Mouse (Mus musculus) liver, adult (tissue): ENCODE measurements around the gene Adcy1.

Source experiments
- GATA4 ChIP-seq: IDR thresholded peaks from 2 replicates; pipeline ENCODE4 v1.6.1; 2014; ENCODE audit warnings: mild to moderate bottlenecking, low read length; ENCODE audit not compliant: insufficient replicate concordance

The Adcy1 gene

GRCm38 (mm10) chr11:7063001-7063584 is at the start of gene Adcy1:
Gene Adcy1 (plus strand): TSS chr11:7063489.
- no peak for TF ChIP-seq GATA4

- TF ChIP-seq GATA4: no peak
Observed at GRCm38 (mm10) chr11:7016907-7017306, 46.4 kb upstream of the Adcy1 start.

DNA sequence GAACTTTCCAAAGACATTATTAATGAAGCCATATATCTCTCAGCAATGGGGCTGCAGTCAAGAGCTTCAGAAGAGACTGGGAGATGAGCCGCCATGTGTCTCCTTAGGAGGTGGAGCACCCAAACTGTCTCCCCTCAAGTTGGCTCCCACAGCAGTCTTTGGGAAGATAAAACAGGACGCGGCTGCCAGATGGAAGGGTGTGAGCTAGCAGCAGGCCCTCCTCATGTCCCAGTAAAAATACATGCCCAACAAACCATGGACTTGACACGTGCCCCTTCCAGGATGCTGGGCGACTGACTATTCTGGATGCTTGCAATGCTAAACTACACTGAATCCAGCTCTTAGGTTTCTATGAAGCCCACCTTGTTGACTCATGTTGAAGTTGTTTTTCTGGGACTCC is 45.2 kb upstream of the Adcy1 start:
- no peak for TF ChIP-seq GATA4

DNA sequence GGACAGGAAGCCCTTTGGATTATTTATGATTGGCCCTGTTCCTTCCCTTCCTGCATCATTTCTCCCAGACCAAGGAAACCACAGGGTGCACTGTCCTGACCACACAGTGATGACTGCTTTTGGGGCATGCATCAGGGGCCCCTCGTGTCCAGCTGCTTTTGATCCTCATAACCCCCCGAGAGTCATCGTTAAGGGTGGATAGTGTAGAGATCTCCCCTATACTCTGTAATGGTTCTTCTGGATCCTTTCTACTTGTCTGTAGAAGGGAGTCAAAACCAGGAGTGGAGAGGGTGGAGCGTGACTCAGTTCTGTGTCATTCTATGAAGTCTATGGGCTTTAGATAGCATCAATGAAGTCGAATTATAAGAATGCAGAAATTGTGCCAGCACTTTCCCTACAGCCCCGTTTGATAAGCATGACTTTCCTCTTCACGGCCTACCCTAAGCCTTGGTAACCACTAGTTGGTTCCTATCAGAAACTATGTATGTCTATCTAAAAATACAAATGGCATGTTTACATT is 44.2 kb upstream of the Adcy1 start:
- TF ChIP-seq GATA4: no peak

DNA sequence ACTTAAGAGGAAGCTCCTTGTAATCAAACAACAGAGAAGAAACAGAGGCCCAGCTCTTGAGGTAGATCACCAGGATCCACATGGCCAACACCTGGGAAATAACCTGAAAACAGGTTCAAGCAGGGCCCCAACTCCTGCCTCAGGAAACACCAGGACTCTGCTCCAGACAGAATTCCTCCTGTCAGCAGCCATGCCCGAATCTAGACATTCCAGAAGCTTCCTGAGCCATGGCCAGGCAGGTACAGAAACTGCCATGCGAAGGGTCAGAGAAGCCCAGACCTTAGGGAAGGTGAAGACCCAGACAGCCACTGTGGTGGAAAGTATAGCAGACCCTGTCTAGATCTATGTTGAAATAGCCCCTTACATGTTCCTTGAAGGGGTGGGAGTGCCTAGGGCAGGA is 30.2 kb upstream of the Adcy1 start:
- no peak for TF ChIP-seq GATA4

DNA sequence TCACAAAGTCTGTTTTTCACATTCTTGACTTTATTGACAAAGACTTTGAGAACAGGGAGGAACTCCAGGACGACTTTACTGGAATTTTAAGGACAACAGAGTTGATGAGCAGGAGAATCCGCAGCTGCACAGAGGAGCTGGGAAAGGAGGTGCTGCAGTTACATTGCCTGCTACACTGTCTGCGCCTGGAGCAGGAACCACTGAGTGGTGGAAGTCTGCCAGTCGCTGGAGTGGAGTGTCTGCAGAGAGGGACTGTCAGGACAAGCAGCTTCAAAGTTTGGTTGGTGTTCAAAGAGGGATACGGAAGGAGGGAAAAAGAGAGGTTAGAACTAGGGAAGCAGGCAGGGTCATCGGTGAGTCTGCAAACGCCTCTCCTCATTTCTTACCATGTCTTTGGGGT is 23.6 kb upstream of the Adcy1 start:
- no peak for TF ChIP-seq GATA4

DNA sequence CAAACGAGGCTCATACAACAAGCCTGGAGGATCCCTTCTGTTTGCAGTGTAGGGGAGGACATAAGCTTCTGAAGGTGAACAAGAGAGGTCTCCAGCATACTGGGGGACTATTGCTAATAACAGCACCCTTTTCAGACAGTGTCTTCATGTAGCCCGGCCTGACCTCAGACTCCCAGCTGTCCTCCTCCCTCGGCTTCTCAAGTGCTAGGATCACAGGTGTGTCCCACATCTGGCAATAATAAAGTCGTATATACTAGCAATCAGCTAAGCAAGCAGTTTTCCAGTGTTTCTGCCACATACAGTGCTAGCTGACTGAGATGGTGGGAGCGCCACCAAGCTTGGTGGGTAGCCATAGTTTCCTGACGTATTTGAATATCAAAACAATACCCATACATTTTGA is 22.5 kb upstream of the Adcy1 start:
- TF ChIP-seq GATA4: no peak

GRCm38 (mm10) chr11:7047176-7047575 is 16.1 kb upstream of the Adcy1 start:
- TF ChIP-seq GATA4: no peak

DNA sequence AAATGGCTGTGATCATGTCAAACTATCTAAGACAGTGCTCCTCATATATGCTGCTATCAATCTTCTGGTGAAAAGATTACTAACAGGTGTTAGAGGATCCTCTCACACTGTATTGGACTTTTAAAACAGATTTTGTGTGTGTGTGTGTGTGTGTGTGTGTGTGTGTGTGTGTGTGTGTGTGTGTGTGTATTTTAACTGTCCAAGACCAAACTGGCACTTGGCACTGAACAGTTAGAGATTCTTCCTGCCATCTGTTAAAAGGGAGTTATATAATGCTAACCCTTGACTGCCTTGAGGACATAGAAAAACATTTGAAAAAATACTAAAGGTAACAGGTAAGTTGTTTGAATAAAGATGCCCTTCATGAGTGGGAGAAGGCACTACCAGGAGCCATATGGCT is 15.7 kb upstream of the Adcy1 start:
- no peak for TF ChIP-seq GATA4

- TF ChIP-seq GATA4: no peak
Observed at GRCm38 (mm10) chr11:7053710-7054109, 9.6 kb upstream of the Adcy1 start.

DNA sequence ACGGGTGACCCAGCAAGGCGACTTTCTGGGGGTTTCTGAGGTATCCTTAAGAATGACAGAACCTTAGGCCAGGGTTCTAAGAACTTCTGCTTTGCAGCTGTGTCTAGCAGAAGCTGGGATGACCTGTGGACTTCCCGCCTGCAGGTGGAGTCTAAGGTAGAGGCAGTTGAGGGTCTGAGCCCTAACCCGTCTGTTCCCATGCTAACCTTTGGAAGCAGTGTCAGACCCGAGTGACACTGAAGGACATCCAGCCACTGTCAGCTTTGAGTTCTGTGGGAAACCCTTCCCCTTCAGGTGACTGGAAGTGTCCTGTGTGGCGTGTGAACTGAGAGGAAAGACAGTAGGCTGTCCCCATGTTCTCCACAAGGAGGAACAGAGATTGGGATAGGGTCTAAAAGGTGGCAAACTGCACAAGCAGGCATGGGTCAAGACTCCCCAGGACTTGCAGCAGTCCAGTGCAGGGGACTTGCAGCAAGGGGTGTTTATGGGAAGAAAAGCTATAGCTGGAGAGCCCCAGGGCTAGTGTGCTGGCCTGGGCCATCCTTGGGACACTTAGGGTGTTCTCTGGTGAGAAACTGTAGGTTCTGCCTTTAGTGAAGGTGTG is 8.5 kb upstream of the Adcy1 start:
- no peak for TF ChIP-seq GATA4

- TF ChIP-seq GATA4: no peak
Observed at GRCm38 (mm10) chr11:7055455-7056017, 7.8 kb upstream of the Adcy1 start.

DNA sequence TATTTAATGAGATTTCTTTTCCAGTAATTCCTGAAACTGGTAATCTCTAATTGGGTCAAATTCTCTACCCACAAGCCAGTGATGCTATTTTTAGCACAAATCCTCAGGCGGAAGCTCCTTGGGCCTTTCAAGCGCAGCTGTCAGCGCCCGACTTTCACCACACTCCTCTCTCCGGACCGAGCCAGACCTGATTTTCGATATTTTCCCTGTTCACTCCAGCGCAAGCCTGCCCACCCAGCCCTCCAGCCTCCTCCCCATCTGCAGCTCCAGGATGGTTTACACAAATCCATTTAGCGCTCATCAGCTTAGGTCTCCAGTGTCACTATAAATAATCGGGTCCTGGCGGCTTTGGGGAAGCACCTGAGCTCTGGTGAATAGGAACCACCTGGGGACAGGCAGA is 7.2 kb upstream of the Adcy1 start:
- TF ChIP-seq GATA4: no peak

GRCm38 (mm10) chr11:7057781-7058180 is 5.5 kb upstream of the Adcy1 start:
- no peak for TF ChIP-seq GATA4

DNA sequence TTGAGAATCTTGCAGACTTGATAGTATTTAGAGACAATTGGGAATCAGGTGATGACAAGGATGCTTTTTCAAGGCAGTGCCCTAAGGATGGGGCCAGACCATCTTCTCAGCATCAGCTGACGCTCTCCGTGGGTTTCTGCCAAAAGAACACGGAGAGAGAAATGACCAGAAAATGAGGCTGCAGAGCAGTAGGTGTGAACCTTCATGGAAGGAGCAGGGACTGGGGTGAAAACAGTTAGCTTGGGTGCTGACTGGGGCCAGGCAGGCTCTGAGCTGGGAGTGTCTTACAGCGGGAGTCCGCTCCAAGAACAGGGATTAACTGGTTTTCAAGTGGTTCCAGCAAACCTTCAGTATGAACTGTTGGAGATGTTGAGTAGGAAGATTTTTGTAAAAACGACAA is 1.3 kb upstream of the Adcy1 start:
- TF ChIP-seq GATA4: no peak

- no peak for TF ChIP-seq GATA4
Observed at GRCm38 (mm10) chr11:7062566-7062965, 723 bp upstream of the Adcy1 start.

- no peak for TF ChIP-seq GATA4
Observed at GRCm38 (mm10) chr11:7063681-7064267, 485 bp downstream of the Adcy1 start.
